Mouse (Mus musculus): ENCODE measurements at regions not wholly inside any gene's neighbourhood (a gene's known extent, or its start where the extent isn't known, plus 50 kb on each side); places are given as distances from the start of the nearest gene placed in this dataset.

DNA sequence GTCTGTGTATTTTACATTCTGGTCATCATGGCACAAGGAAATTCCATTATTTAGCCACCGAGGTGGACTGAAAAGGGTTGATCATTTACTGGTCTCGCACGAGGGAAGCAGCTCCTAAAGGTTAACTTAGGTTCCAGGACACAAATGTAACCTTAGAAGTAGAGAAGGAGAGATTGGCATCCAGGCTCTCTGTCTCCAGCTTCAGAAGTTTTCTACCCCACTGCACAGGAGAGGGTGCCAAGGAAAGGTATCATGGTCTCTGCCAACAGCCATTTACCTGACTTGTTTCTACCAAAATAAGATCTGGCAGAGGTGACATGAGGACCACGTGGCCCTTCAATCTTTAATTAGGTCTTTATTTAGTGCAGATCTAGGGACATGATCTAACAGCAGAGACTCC, 218.0 kb upstream of the Prep start:
- TF ChIP-seq POLR2A (IDR thresholded peaks at IDR 0.05; ENCODE audit: control insufficient read depth, low read depth, low read length), result no peak
- no peak for TF ChIP-seq CTCF (IDR thresholded peaks at IDR 0.05; ENCODE audit: control insufficient read depth, insufficient read depth, insufficient replicate concordance, low read depth, low read length)

Data from testis, adult 2 months (tissue).